Mouse (Mus musculus) CH12.LX (cell line): ENCODE measurements around the gene Baiap2l2. TPM values are rescaled to one million over a fixed set of nuclear protein-coding genes. Genes with fewer than 3 reads are reported as not detected.

Experiments
- DNase-seq: peaks from one replicate; pipeline ENCODE4 v3.0.0-alpha.2; 2013; ENCODE audit errors: extremely low read depth
- H3K27ac ChIP-seq: 2 replicates; pipeline ENCODE4 v1.5.1; 2012; ENCODE audit warnings: low read depth, mild to moderate bottlenecking, control low read depth, moderate library complexity; ENCODE audit not compliant: insufficient read depth
- H3K27me3 ChIP-seq: replicated peaks from 2 replicates; pipeline ENCODE3; 2012; ENCODE audit warnings: inconsistent platforms
- H3K36me3 ChIP-seq, 2 experiments: replicated peaks in 1 of 2; 2 replicates each; pipeline versions ENCODE3 to v1.6.1; 2012; ENCODE audit warnings: inconsistent platforms in 1 of 2, low read length in 1 of 2, mild to moderate bottlenecking in 1 of 2, mixed read lengths in 1 of 2, moderate library complexity in 1 of 2; ENCODE audit not compliant: control insufficient read depth in 1 of 2, insufficient read depth in 1 of 2
- H3K4me1 ChIP-seq, 2 experiments: 2 replicates each; pipeline ENCODE4 v1.6.1; 2012; ENCODE audit warnings: inconsistent platforms in 1 of 2, moderate library complexity in 1 of 2; ENCODE audit not compliant: insufficient read depth in 2 of 2, control insufficient read depth in 1 of 2
- H3K4me2 ChIP-seq: 2 replicates; pipeline ENCODE4 v1.6.1; 2012; ENCODE audit warnings: low read depth, mild to moderate bottlenecking, control low read depth; ENCODE audit not compliant: poor library complexity, insufficient read depth, severe bottlenecking
- H3K4me3 ChIP-seq, 3 experiments: fragments of 150-350 bp in 1 of 3; sonication (generic) in 1 of 3; replicated peaks in 1 of 3; 2 replicates each; pipeline versions ENCODE3 to v1.5.1; 2011 to 2012; ENCODE audit warnings: low read depth in 2 of 3, low read length in 2 of 3, mild to moderate bottlenecking in 2 of 3, moderate library complexity in 2 of 3, control low read depth in 1 of 3, improper control_type of control experiment in 1 of 3, inconsistent platforms in 1 of 3, mixed read lengths in 1 of 3; ENCODE audit not compliant: poor library complexity in 1 of 3
- H3K79me2 ChIP-seq: replicated peaks from 2 replicates; pipeline ENCODE4 v1.6.1; 2012; ENCODE audit warnings: mild to moderate bottlenecking, moderate library complexity; ENCODE audit not compliant: control insufficient read depth, poor library complexity, insufficient read depth, severe bottlenecking; ENCODE audit errors: extremely low read depth
- H3K9ac ChIP-seq: 2 replicates; pipeline ENCODE4 v1.6.1; 2012; ENCODE audit warnings: low read depth, mild to moderate bottlenecking, control low read depth, moderate library complexity; ENCODE audit not compliant: insufficient read depth
- H3K9me3 ChIP-seq: replicated peaks from 2 replicates; pipeline ENCODE3; 2012; ENCODE audit warnings: low read length, inconsistent platforms, mixed read lengths
- CHD2 ChIP-seq: IDR thresholded peaks from 2 replicates; pipeline ENCODE4 v1.6.1; 2011; ENCODE audit warnings: low read length, improper control_type of control experiment
- CTCF ChIP-seq, 2 experiments: IDR thresholded peaks in 1 of 2; conservative IDR thresholded peaks in 1 of 2; 2 replicates each; pipeline ENCODE4 v1.5.1; 2011 to 2012; ENCODE audit warnings: low read depth in 2 of 2, low read length in 2 of 2, improper control_type of control experiment in 1 of 2, inconsistent platforms in 1 of 2, mild to moderate bottlenecking in 1 of 2, moderate library complexity in 1 of 2
- ELF1 ChIP-seq: IDR thresholded peaks from 2 replicates; pipeline ENCODE4 v1.6.1; 2014; ENCODE audit warnings: low read depth, mild to moderate bottlenecking, inconsistent platforms, low read length, improper control_type of control experiment
- ETS1 ChIP-seq: conservative IDR thresholded peaks from 2 replicates; pipeline ENCODE4 v1.6.1; 2012; ENCODE audit warnings: low read depth, mild to moderate bottlenecking, inconsistent platforms, low read length, improper control_type of control experiment, moderate library complexity
- HCFC1 ChIP-seq: IDR thresholded peaks from 2 replicates; pipeline ENCODE4 v1.6.1; 2012; ENCODE audit warnings: low read depth, mild to moderate bottlenecking, inconsistent platforms, low read length, improper control_type of control experiment
- IRF4 ChIP-seq: IDR thresholded peaks from 2 replicates; pipeline ENCODE4 v1.6.1; 2014; ENCODE audit warnings: low read depth, mild to moderate bottlenecking, inconsistent platforms, low read length, improper control_type of control experiment
- JUN ChIP-seq: IDR thresholded peaks from 2 replicates; pipeline ENCODE4 v1.6.1; 2011; ENCODE audit warnings: low read depth, mild to moderate bottlenecking, low read length, improper control_type of control experiment, moderate library complexity; ENCODE audit not compliant: insufficient read depth
- JUND ChIP-seq: conservative IDR thresholded peaks from 2 replicates; pipeline ENCODE4 v1.6.1; 2011; ENCODE audit warnings: low read depth, low read length, improper control_type of control experiment
- KAT2A ChIP-seq: IDR thresholded peaks from 2 replicates; pipeline ENCODE4 v1.6.1; 2012; ENCODE audit warnings: low read length, improper control_type of control experiment, inconsistent platforms; ENCODE audit not compliant: insufficient replicate concordance
- MXI1 ChIP-seq: IDR thresholded peaks from 2 replicates; pipeline ENCODE4 v1.6.1; 2011; ENCODE audit warnings: mild to moderate bottlenecking, low read depth, low read length, improper control_type of control experiment
- MYC ChIP-seq: IDR thresholded peaks from 2 replicates; pipeline ENCODE4 v1.6.1; 2011; ENCODE audit warnings: low read depth, mild to moderate bottlenecking, improper control_type of control experiment, low read length
- PAX5 ChIP-seq: IDR thresholded peaks from 2 replicates; pipeline ENCODE4 v1.6.1; 2012; ENCODE audit warnings: low read length, inconsistent platforms, mixed read lengths
- SIN3A ChIP-seq: IDR thresholded peaks from 2 replicates; pipeline ENCODE4 v1.6.1; 2012; ENCODE audit warnings: low read length, improper control_type of control experiment, inconsistent platforms
- SMC3 ChIP-seq: IDR thresholded peaks from 2 replicates; pipeline ENCODE4 v1.6.1; 2011; ENCODE audit warnings: low read depth, low read length, improper control_type of control experiment
- TCF12 ChIP-seq: IDR thresholded peaks from 2 replicates; pipeline ENCODE4 v1.6.1; 2014; ENCODE audit warnings: low read depth, mild to moderate bottlenecking, inconsistent platforms, low read length, improper control_type of control experiment
- USF1 ChIP-seq: IDR thresholded peaks from 2 replicates; pipeline ENCODE4 v1.6.1; 2014; ENCODE audit warnings: low read depth, mild to moderate bottlenecking, inconsistent platforms, low read length, improper control_type of control experiment
- dilution Hi-C: fragments of 300-500 bp; cut with MboI; formaldehyde crosslinking; loops from 2 replicates; pipeline ENCODE4 v1.14.3; 2020; ENCODE audit warnings: low sequenced_read_pairs; ENCODE audit not compliant: extremely low pct_unique_long_range_greater_than_20kb, extremely low pct_ligation_motif_present
- in situ Hi-C: fragments of 300-500 bp; cut with MboI; formaldehyde crosslinking; loops from 3 replicates; pipeline ENCODE4 v1.14.3; 2019; ENCODE audit warnings: low sequenced_read_pairs, low pct_ligation_motif_present, low pct_unique_long_range_greater_than_20kb, mixed read lengths
- polyA plus RNA-seq: library from polyadenylated mRNA; unstranded; fragments of >175 nt; gene quantifications from 2 replicates; pipeline ENCODE4 v1.2.1, GENCODE M21; 2012; ENCODE audit warnings: low read depth; ENCODE audit not compliant: insufficient read length
- total RNA-seq, 2 experiments: library from RNA; depleted of rRNA; stranded (reverse); fragments of 300-350 nt in 1 of 2; fragments of >200 nt in 1 of 2; gene quantifications; 2 replicates each; pipeline ENCODE4 v1.2.3; 2012 to 2014

The Baiap2l2 gene
- total and polyA plus RNA-seq, 3 experiments, result 0.84 to 1.5 TPM; not detected in 1

DNA sequence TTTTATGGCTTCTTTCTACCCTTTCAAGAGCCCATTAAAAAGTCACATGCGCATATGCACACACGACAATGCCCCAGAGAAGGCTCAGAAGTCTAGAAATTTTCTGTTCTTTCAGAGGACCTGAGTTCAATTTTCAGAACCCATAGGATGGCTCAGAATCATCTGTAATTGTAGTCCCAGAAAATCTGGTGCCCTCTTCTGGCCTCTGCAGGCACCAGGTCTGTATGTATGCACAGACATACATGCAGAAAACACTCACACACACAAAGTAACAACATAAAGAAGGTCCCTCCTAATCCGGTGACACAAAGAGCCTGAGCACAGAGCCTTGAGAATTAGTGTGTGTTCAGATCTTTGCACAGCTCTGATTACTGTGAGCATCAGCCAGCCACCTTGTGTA, 5.0 kb upstream of the Baiap2l2 start:
- Histone ChIP-seq H3K4me3 (no peak overlapping the region), H3K79me2 (no peaks in the 10 kb centered on the region), H3K9ac (no peak overlapping the region), H3K9me3 (no peaks in the 10 kb centered on the region), H3K27ac (no peak overlapping the region), H3K4me2 (no peak overlapping the region), H3K27me3 (no peaks in the 10 kb centered on the region), H3K4me1 (no peaks in the 10 kb centered on the region), H3K36me3 (peaks cover 57 to 91% of the 10 kb centered on the region in 2 experiments)
- no peak for DNase-seq
- in situ Hi-C loops (no loop called here), dilution Hi-C loops (no loop called here)
- TF ChIP-seq HCFC1 (no peak), PAX5 (no peak), CTCF (conservative IDR thresholded peaks at IDR 0.05 in 1 of 2, IDR thresholded peaks at IDR 0.05 in 1 of 2; ENCODE audit: low read depth in 2 of 2, low read length in 2 of 2) (peak in 1 of 2 experiments; percentile 34; a peak in 2 of 4 replicates), ELF1 (no peak), USF1 (no peak), JUN (no peak), KAT2A (no peak), ETS1 (no peak), SMC3 (peak; percentile 27), SIN3A (no peak), JUND (no peak)

GRCm38 (mm10) chr15:79289441-79289840, 4.1 kb upstream of the Baiap2l2 start:
- DNase-seq, result no peak
- dilution Hi-C loops, result no loop called here
- H3K36me3 ChIP-seq, result peaks cover 57 to 93% of the 10 kb centered on the region in 2 experiments
- no peak overlapping the region for H3K9ac ChIP-seq
- no peak overlapping the region for H3K4me3 ChIP-seq
- TF ChIP-seq MXI1 (no peak), MYC (no peak), TCF12 (no peak), IRF4 (no peak), CHD2 (no peak)
- TF ChIP-seq, all 38 proteins: peak for 0
- Histone ChIP-seq H3K4me2 (no peak overlapping the region), H3K79me2 (no peaks in the 10 kb centered on the region), H3K27me3 (no peaks in the 10 kb centered on the region), H3K27ac (no peak overlapping the region), H3K9me3 (no peaks in the 10 kb centered on the region), H3K4me1 (no peaks in the 10 kb centered on the region)
- in situ Hi-C loops, result loop anchor here (5.0 kb wide), 2 partner anchors 33 to 178 kb away; no protein-coding TSS in a partner anchor
